Mouse (Mus musculus) embryonic facial prominence, embryonic 10.5 days (tissue): ENCODE measurements around the gene Kifap3. TPM values are rescaled to one million over a fixed set of nuclear protein-coding genes. Genes with fewer than 3 reads are reported as not detected.

Experiments used
- DNase-seq: peaks from one replicate; pipeline ENCODE4 v3.0.0-alpha.2; 2017; ENCODE audit warnings: low spot score
- H3K27ac ChIP-seq: fragments of 300-500 bp; sonication (generic); replicated peaks from 2 replicates; pipeline ENCODE4 v1.5.1; 2016; ENCODE audit warnings: mild to moderate bottlenecking
- H3K27me3 ChIP-seq: fragments of 300-500 bp; sonication (generic); replicated peaks from 2 replicates; pipeline ENCODE4 v1.6.1; 2016; ENCODE audit warnings: low read depth, mild to moderate bottlenecking; ENCODE audit not compliant: poor library complexity, severe bottlenecking
- H3K36me3 ChIP-seq: fragments of 300-500 bp; sonication (generic); replicated peaks from 2 replicates; pipeline ENCODE4 v1.6.1; 2016; ENCODE audit warnings: mild to moderate bottlenecking, moderate library complexity
- H3K4me1 ChIP-seq: fragments of 300-500 bp; sonication (generic); 2 replicates; pipeline ENCODE4 v1.6.1; 2016
- H3K4me3 ChIP-seq: fragments of 300-500 bp; sonication (generic); 2 replicates; pipeline ENCODE4 v1.5.1; 2016; ENCODE audit warnings: mild to moderate bottlenecking, moderate library complexity
- H3K9me3 ChIP-seq: fragments of 300-500 bp; sonication (generic); 2 replicates; pipeline ENCODE4 v1.6.1; 2016; ENCODE audit warnings: mild to moderate bottlenecking
- WGBS: fragments of 180-500 bp; shearing (Covaris S2); methylation state at CpG from one replicate; pipeline ENCODE4 v1.1.7; 2016; 5-methylcytosine and 5-hydroxymethylcytosine counted together
- polyA plus RNA-seq: library from polyadenylated mRNA; unstranded; fragments of >200 nt; fragmentation: Nextera tagmentation; extraction: Ambion mirVana; gene quantifications from 2 replicates; pipeline ENCODE4 v1.2.1, GENCODE M21; 2016

Gene Kifap3
- polyA plus RNA-seq, 1 experiment from 2014 or later = 38.1 TPM

DNA sequence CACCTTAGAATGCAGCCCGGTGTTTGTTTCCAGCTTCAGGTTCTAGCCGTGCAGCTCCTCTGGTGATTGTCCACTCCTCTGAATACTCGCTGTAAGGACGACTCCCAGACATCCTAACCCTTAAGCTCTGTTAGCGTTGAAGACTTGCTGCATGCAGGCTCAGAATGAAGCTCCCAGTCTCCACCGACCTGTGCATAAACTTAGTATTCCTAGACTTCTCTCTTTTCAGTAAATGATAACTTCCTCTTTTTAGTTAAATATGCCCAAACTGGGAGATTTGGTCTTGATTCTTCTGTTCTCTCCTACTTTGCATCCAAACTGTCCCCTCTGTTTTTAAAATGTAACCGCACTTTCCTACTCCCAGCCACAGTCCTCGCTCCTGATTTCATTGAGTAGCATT is 61.2 kb downstream of the Kifap3 start:
- no peak for DNase-seq
- H3K9me3 ChIP-seq = no peaks in the 10 kb centered on the region
- H3K27ac ChIP-seq = no peak overlapping the region
- H3K4me1 ChIP-seq = peaks cover 11% of the 10 kb centered on the region; the same call in 1 of the 2 replicates
- WGBS = 89% methylated on average over 8 of the region's 8 CpGs
- H3K36me3 ChIP-seq = peaks cover 14% of the 10 kb centered on the region; the same call in 1 of the 2 replicates
- no peaks in the 10 kb centered on the region for H3K27me3 ChIP-seq
- H3K4me3 ChIP-seq = no peak overlapping the region

DNA sequence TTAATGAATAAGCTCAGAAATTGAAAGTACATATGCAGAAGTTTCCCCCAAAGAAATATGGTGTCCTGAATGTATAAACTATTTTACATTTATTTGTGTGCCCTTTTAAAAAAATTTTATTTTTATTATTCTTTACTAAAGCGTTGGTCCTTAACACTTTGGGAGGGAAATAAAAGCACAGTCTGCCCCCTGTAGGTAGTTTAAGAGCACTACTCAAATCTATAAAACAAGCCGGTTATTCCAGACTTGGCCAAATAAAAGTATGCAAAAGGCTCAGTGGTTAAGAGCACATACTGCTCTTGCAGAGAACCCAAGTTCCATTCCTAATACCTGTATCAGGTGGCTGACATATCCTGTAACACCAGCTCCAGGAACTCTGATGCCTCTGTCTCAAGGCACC is 62.9 kb downstream of the Kifap3 start:
- 66% methylated on average over 2 of the region's 2 CpGs for WGBS
- DNase-seq = no peak
- peaks cover 14% of the 10 kb centered on the region; the same call in 1 of the 2 replicates for H3K36me3 ChIP-seq

DNA sequence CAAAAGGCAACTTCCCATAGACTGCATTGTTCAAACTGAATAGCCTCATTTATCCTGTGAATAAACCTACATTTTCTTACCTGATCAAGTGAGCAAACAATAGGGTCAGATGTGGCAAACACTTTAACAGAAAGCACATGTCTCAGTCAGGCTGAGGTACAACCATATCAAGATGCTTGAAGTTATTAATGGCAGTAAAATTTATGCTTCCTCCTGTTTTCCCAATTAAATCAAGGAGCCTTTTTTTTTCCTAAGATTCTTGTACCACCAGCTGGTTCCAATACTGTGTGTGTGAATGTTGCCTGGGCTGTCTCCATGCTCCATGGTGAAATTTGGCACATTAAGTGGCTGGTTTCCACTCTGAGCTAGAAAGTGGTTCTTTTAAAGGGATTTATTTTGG is 64.5 kb downstream of the Kifap3 start:
- Histone ChIP-seq H3K9me3 (no peaks in the 10 kb centered on the region), H3K4me3 (no peak overlapping the region), H3K36me3 (peaks cover 18% of the 10 kb centered on the region), H3K4me1 (peaks cover 11% of the 10 kb centered on the region; the same call in 1 of the 2 replicates), H3K27ac (no peak overlapping the region), H3K27me3 (no peaks in the 10 kb centered on the region)
- DNase-seq = peak; percentile 20

More for the DNA sequence above, 62.9 kb downstream of the Kifap3 start:
- no peaks in the 10 kb centered on the region for H3K9me3 ChIP-seq
- no peaks in the 10 kb centered on the region for H3K27me3 ChIP-seq
- no peak overlapping the region for H3K4me3 ChIP-seq
- H3K27ac ChIP-seq = no peak overlapping the region
- H3K4me1 ChIP-seq = peaks cover 11% of the 10 kb centered on the region; the same call in 1 of the 2 replicates

DNA sequence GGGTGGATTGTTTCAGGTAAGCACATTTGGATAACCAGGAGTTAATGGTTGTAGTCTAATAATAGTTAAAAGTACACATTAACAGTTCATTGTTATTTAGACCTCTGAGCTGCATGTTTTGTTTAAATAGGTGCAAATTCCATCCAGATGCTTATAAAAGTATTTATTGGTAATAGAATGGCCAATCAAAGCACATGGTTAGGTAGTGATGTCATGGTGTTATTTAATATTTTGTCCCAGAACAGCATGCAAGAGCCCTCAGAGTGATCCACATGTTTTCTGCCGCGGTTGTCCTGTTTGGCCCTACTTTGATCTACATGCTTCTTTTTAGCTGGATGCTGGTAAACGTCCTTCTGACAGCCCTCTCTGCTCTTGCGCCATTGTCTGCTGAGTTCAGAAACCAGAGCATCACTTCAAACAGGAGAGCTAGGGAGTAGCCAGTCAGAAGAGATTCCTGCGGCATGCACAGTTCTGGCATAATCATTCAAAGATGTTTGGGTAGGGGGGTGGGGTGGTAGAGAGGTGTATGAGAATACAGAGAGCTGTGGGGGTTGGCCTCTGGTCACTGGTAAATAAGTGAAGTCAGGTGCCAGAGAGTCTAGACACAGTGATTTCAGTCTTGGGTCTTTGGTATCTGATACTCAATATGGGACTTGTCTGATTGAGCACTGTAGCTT is 73.6 kb downstream of the Kifap3 start:
- DNase-seq = peak; percentile 88
- H3K9me3 ChIP-seq = no peaks in the 10 kb centered on the region
- WGBS = 42% methylated on average over 5 of the region's 5 CpGs
- no peak overlapping the region for H3K4me3 ChIP-seq
- no peaks in the 10 kb centered on the region for H3K27me3 ChIP-seq
- peak overlapping the region; percentile 77 for H3K27ac ChIP-seq
- H3K4me1 ChIP-seq = peaks cover 18% of the 10 kb centered on the region
- peaks cover 23% of the 10 kb centered on the region for H3K36me3 ChIP-seq

DNA sequence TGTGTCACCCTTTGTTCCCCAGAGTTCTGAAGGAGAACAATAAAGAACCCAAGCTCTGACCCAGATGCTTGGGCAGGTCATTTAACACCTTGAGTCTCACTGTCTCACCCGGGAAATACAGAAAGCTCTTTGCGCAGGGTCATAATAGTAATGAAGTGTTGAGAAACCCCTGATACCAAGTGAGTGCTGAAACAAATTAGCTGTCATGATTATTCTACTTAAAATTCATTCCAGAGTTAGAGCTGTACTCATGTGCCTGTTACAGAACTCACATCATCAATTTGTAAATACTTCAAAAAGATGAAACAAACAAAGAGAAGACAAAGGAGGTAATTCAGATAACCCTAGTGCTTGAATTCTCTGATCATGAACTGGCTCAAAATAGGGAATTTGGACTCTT is 79.0 kb downstream of the Kifap3 start:
- no peak for DNase-seq
- no peaks in the 10 kb centered on the region for H3K9me3 ChIP-seq
- 91% methylated on average over 2 of the region's 2 CpGs for WGBS
- peaks cover 45% of the 10 kb centered on the region for H3K36me3 ChIP-seq
- H3K4me3 ChIP-seq = no peak overlapping the region
- H3K4me1 ChIP-seq = peaks cover under 1% of the 10 kb centered on the region; the same call in 1 of the 2 replicates
- H3K27me3 ChIP-seq = no peaks in the 10 kb centered on the region
- no peak overlapping the region for H3K27ac ChIP-seq

DNA sequence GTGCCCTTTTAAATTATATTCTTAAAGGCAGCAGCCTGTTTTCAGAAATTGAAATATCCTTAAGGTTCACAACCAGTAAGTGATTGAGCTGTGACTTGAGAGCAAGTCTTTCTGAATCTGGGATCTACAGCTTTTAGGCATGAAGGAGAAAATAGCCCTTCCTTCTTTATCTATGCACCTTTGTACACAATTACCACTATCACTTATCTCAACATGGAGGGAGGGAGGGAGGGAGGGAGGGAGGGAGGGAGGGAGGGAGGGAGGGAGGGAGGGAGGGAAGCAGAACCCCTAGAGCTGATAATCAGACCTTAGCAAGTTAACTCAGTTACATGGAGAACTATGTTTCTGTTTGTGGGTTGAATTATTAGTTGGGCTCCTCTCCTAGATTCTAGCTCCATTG is 82.2 kb downstream of the Kifap3 start:
- H3K4me3 ChIP-seq = no peak overlapping the region
- H3K27ac ChIP-seq = no peak overlapping the region
- H3K27me3 ChIP-seq = no peaks in the 10 kb centered on the region
- DNase-seq = no peak
- no peaks in the 10 kb centered on the region for H3K4me1 ChIP-seq
- 0 out of 2 replicates have a peak, but pooled peaks cover 4% of the 10 kb centered on the region for H3K9me3 ChIP-seq
- peaks cover 59% of the 10 kb centered on the region for H3K36me3 ChIP-seq

DNA sequence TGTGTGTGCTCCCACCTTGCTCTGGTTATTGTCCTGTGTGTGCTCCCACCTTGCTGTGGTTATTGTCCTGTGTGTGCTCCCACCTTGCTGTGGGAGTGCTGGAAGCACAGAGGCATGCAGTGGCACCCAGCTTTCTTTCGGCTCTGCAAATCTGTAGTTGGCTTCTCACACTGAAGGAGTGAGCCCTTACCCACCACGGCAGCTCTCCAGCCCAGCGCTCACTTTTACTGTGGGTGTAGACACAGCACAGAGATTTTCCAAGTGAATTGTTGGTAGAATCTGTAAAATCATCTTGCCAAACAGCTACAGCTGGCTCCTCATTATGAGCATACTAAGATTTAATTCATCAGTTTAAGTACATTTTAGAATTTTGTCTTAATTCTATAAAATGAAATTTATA is 93.8 kb downstream of the Kifap3 start:
- H3K4me3 ChIP-seq = no peak overlapping the region
- H3K27ac ChIP-seq = peak overlapping the region; percentile 44; the same call in 1 of the 2 replicates
- 91% methylated on average over 3 of the region's 3 CpGs for WGBS
- no peak for DNase-seq
- no peaks in the 10 kb centered on the region for H3K9me3 ChIP-seq
- H3K4me1 ChIP-seq = peaks cover 5% of the 10 kb centered on the region; the same call in 1 of the 2 replicates
- no peaks in the 10 kb centered on the region for H3K27me3 ChIP-seq
- no peaks in the 10 kb centered on the region for H3K36me3 ChIP-seq

DNA sequence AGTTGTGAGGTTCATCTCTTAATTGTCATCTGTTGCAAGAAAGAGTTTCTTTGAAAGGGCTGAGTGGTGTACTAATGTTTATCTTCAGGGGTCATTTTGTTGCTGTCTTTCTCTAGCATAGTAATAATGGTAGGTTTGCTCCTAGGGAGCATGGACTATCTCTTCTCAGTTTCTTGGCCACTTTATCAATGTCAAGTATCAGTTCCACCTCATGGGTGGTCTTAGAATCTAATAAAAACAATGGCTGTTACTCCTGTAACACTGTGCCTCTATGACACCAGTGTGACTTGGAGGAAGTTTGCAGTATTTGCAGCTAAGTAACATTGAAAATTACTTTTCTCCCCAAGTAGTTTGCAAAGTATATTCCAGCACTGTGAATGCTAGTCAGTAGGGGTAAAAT is 110.2 kb downstream of the Kifap3 start:
- no peak overlapping the region for H3K4me3 ChIP-seq
- no peaks in the 10 kb centered on the region for H3K27me3 ChIP-seq
- H3K9me3 ChIP-seq = no peaks in the 10 kb centered on the region
- DNase-seq = no peak
- peaks cover 3% of the 10 kb centered on the region; the same call in 1 of the 2 replicates for H3K4me1 ChIP-seq
- H3K27ac ChIP-seq = no peak overlapping the region
- H3K36me3 ChIP-seq = 0 out of 2 replicates have a peak, but pooled peaks cover 2% of the 10 kb centered on the region

DNA sequence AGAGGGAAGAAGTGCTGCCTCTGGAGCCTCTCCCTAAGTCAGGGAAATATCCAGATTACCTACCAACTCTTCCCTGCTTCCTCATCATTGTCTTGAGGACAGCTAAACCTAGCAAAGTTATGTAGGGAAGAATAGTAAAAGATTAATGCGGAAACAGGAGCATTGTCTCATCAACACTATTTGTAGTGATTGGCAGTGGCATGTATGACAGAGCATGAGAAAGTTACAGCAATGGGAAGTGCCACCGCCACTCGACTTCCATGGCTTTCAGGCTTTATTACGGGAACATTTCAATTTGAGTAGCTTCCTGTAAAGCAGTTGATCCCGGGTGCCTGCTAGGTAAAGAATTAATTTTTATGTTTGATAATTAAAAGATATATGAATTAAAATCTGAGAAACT is 113.9 kb downstream of the Kifap3 start:
- Histone ChIP-seq H3K9me3 (no peaks in the 10 kb centered on the region), H3K4me1 (peaks cover 19% of the 10 kb centered on the region), H3K27me3 (no peaks in the 10 kb centered on the region), H3K27ac (no peak overlapping the region), H3K4me3 (no peak overlapping the region), H3K36me3 (no peaks in the 10 kb centered on the region)
- DNase-seq = no peak
- 84% methylated on average over 5 of the region's 5 CpGs for WGBS

DNA sequence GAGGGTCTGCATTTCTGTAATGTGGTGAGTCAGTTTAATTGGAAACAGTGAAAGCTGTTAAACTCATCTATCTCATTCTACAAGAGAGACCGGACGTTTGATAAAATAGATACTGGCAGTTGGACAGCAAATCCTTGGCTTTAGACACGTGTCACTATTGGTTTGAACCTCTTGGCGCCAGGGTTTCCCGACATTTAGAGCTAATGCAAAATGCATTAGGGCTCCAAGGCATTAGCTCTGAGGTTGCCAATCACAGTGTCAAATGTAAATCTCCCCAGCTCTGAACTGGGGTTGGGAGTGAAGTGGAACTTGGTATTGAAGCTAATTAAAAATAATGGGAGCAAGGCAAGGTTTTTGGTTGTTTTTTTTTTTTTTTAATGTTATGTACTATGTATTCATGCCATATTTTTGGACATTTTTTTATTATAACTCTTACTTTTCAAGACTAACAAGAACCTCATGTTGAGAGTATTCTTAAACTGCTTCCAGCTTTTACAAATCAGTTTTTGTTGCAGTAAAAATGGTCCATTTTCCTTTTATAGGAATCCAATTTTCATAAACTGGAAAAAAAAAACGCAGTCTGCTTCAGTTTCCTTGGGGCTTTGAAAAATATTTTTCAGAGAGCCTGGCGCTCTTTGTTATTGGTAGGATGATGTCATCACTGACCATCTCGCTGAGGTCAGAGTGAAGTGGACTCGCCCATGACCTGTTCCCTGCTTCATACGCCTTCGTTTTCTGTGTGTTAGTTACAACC is 114.6 kb downstream of the Kifap3 start:
- DNase-seq = peak; percentile 25
- 74% methylated on average over 11 of the region's 11 CpGs for WGBS
- H3K4me1 ChIP-seq = peaks cover 23% of the 10 kb centered on the region

DNA sequence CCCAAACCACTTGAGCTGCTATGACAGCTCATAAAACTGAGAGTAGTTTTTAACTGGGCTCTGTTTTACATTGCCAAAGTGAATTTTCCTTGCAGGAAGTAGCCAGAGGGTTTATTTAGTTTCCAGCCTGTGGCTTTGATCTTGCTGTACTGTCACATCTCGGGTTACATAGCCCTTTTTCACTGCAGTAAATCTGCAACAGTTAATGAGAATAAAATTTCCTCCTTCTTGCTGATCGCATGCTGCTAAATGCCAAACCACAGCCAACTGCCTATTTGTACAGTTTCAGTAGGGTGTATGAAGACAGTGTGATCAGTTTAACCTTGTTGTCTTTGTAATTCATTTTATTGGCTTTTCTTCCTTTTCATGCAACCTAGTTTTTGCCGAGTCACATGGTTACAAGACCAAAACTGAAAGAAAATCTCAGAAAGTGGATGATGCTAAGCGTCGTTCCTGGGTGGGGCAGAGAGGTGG is 118.9 kb downstream of the Kifap3 start:
- Histone ChIP-seq H3K4me1 (peaks cover 35% of the 10 kb centered on the region), H3K27ac (no peak overlapping the region; the same call in 1 of the 2 replicates), H3K27me3 (no peaks in the 10 kb centered on the region), H3K9me3 (no peaks in the 10 kb centered on the region), H3K36me3 (no peaks in the 10 kb centered on the region), H3K4me3 (no peak overlapping the region)
- WGBS = 47% methylated on average over 5 of the region's 5 CpGs
- DNase-seq = peak; percentile 38

More for the DNA sequence above, 114.6 kb downstream of the Kifap3 start:
- no peaks in the 10 kb centered on the region for H3K27me3 ChIP-seq
- no peak overlapping the region for H3K27ac ChIP-seq
- no peaks in the 10 kb centered on the region for H3K36me3 ChIP-seq
- H3K9me3 ChIP-seq = no peaks in the 10 kb centered on the region
- no peak overlapping the region for H3K4me3 ChIP-seq

DNA sequence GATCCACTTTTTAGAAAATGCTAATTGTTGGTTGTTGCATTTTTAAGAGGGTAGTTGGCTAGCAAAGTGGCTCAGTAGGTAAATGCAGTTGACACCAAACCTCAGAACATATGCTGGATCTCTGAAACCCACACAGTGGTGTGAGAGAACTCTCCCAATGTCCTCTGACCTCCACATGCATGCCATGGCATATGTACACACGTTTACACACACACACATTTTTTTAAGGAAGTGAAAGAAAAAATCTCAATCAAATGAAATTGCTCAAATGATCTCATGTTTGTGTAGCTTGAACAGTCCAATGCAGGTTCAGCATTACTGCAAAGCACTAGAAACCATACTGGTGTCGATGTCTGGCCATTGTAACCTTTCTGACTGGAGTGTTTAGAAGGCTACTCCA is 120.2 kb downstream of the Kifap3 start:
- WGBS = 91% methylated on average over 2 of the region's 2 CpGs
- Histone ChIP-seq H3K27me3 (no peaks in the 10 kb centered on the region), H3K4me3 (no peak overlapping the region), H3K4me1 (peaks cover 32% of the 10 kb centered on the region), H3K36me3 (no peaks in the 10 kb centered on the region), H3K27ac (no peak overlapping the region), H3K9me3 (no peaks in the 10 kb centered on the region)
- DNase-seq = no peak

DNA sequence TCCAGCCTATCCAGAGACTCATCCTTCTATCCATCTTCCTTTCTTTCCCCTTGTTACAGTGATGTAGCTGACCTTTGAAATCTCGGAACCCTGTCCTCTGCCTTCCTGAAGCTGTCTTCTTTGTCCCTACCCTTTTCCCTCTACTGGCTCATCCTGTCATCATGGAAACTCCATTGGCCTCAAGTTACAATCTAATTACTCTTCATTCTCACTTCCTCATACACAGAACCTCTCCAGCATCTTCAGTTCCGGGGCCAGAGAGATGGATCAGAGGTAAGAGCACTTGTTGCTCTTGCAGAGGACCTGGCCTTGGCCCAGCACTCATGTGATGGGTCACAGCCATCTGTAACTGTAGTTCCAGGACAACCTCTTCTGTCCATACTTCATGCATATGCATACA is 120.8 kb downstream of the Kifap3 start:
- no peaks in the 10 kb centered on the region for H3K27me3 ChIP-seq
- no peak overlapping the region for H3K27ac ChIP-seq
- no peak overlapping the region for H3K4me3 ChIP-seq
- H3K4me1 ChIP-seq = peaks cover 32% of the 10 kb centered on the region
- no peak for DNase-seq
- WGBS = 81% methylated on average over 2 of the region's 2 CpGs
- H3K36me3 ChIP-seq = no peaks in the 10 kb centered on the region
- H3K9me3 ChIP-seq = no peaks in the 10 kb centered on the region
